Mouse (Mus musculus): ENCODE measurements around the gene Creb3l2. TPM values are rescaled to one million over a fixed set of nuclear protein-coding genes. Genes with fewer than 3 reads are reported as not detected.
"Not testable (repeated sequence)": the region's sequence is repeated elsewhere in the genome, so short reads cannot be mapped to it uniquely, and the experiment has no call there.

Gene Creb3l2
- polyA plus RNA-seq, 1 experiment from 2014 or later = 12.5 TPM

GRCm38 (mm10) chr6:37463517-37464482, 21.9 kb upstream of the Creb3l2 start:
- not testable (repeated sequence) for H3K27me3 ChIP-seq (replicated peaks; ENCODE audit: low read depth, poor library complexity, severe bottlenecking); H3K36me3 ChIP-seq (replicated peaks); H3K9me3 ChIP-seq; H3K4me1 ChIP-seq
- Histone ChIP-seq H3K27ac (replicated peaks) (peak overlapping the region; percentile 69; the same call in 1 of the 2 replicates), H3K4me3 (peak overlapping the region; percentile 55)
- WGBS = 3% methylated on average over 7 of the region's 25 CpGs
- DNase-seq (ENCODE audit: low spot score) = peak; percentile 72

GRCm38 (mm10) chr6:37460681-37461080, 18.7 kb upstream of the Creb3l2 start:
- no peak overlapping the region for H3K27ac ChIP-seq (replicated peaks)
- no peaks in the 10 kb centered on the region for H3K9me3 ChIP-seq
- no peaks in the 10 kb centered on the region for H3K36me3 ChIP-seq (replicated peaks)
- 90% methylated on average over 6 of the region's 6 CpGs for WGBS
- 0 out of 2 replicates have a peak, but pooled peaks cover 10% of the 10 kb centered on the region for H3K4me1 ChIP-seq
- no peaks in the 10 kb centered on the region for H3K27me3 ChIP-seq (replicated peaks; ENCODE audit: low read depth, poor library complexity, severe bottlenecking)
- H3K4me3 ChIP-seq = no peak overlapping the region
- no peak for DNase-seq (ENCODE audit: low spot score)

- H3K4me1 ChIP-seq; H3K4me3 ChIP-seq; H3K36me3 ChIP-seq (replicated peaks); H3K27me3 ChIP-seq (replicated peaks; ENCODE audit: low read depth, poor library complexity, severe bottlenecking); H3K27ac ChIP-seq (replicated peaks); H3K9me3 ChIP-seq; DNase-seq (ENCODE audit: low spot score): not testable (repeated sequence)
- 48% methylated on average over 9 of the region's 9 CpGs for WGBS
Measured at GRCm38 (mm10) chr6:37459656-37460055, 17.7 kb upstream of the Creb3l2 start.

- H3K36me3 ChIP-seq (replicated peaks) = no peaks in the 10 kb centered on the region
- DNase-seq (ENCODE audit: low spot score) = no peak
- WGBS = 48% methylated on average over 10 of the region's 10 CpGs
- no peak overlapping the region for H3K4me3 ChIP-seq
- H3K9me3 ChIP-seq = no peaks in the 10 kb centered on the region
- H3K27ac ChIP-seq (replicated peaks) = no peak overlapping the region
- 0 out of 2 replicates have a peak, but pooled peaks cover 3% of the 10 kb centered on the region for H3K4me1 ChIP-seq
- H3K27me3 ChIP-seq (replicated peaks; ENCODE audit: low read depth, poor library complexity, severe bottlenecking) = no peaks in the 10 kb centered on the region
Measured at GRCm38 (mm10) chr6:37457990-37458655, 16.2 kb upstream of the Creb3l2 start.

GRCm38 (mm10) chr6:37455540-37455939, 13.6 kb upstream of the Creb3l2 start:
- DNase-seq (ENCODE audit: low spot score) = no peak
- no peaks in the 10 kb centered on the region for H3K27me3 ChIP-seq (replicated peaks; ENCODE audit: low read depth, poor library complexity, severe bottlenecking)
- H3K27ac ChIP-seq (replicated peaks) = no peak overlapping the region
- H3K9me3 ChIP-seq = no peaks in the 10 kb centered on the region
- 0 out of 2 replicates have a peak, but pooled peaks cover 3% of the 10 kb centered on the region for H3K4me1 ChIP-seq
- WGBS = 75% methylated on average over 5 of the region's 5 CpGs
- no peak overlapping the region for H3K4me3 ChIP-seq
- no peaks in the 10 kb centered on the region for H3K36me3 ChIP-seq (replicated peaks)

GRCm38 (mm10) chr6:37453047-37453446, 11.1 kb upstream of the Creb3l2 start:
- Histone ChIP-seq H3K4me1 (0 out of 2 replicates have a peak, but pooled peaks cover 3% of the 10 kb centered on the region), H3K27ac (replicated peaks) (no peak overlapping the region), H3K4me3 (no peak overlapping the region), H3K36me3 (replicated peaks) (no peaks in the 10 kb centered on the region), H3K27me3 (replicated peaks; ENCODE audit: low read depth, poor library complexity, severe bottlenecking) (no peaks in the 10 kb centered on the region), H3K9me3 (no peaks in the 10 kb centered on the region)
- DNase-seq (ENCODE audit: low spot score) = no peak
- 86% methylated on average over 4 of the region's 4 CpGs for WGBS

GRCm38 (mm10) chr6:37451664-37452063, 9.7 kb upstream of the Creb3l2 start:
- 61% methylated on average over 4 of the region's 4 CpGs for WGBS
- Histone ChIP-seq H3K4me1 (no peaks in the 10 kb centered on the region), H3K4me3 (no peak overlapping the region), H3K27ac (replicated peaks) (no peak overlapping the region), H3K36me3 (replicated peaks) (no peaks in the 10 kb centered on the region), H3K27me3 (replicated peaks; ENCODE audit: low read depth, poor library complexity, severe bottlenecking) (no peaks in the 10 kb centered on the region), H3K9me3 (no peaks in the 10 kb centered on the region)
- DNase-seq (ENCODE audit: low spot score) = no peak

- Histone ChIP-seq H3K9me3 (no peaks in the 10 kb centered on the region), H3K27me3 (replicated peaks; ENCODE audit: low read depth, poor library complexity, severe bottlenecking) (no peaks in the 10 kb centered on the region), H3K27ac (replicated peaks) (0 out of 2 replicates have a peak overlapping the region, but pooled peaks have one; percentile 59), H3K36me3 (replicated peaks) (no peaks in the 10 kb centered on the region), H3K4me1 (0 out of 2 replicates have a peak, but pooled peaks cover 2% of the 10 kb centered on the region), H3K4me3 (no peak overlapping the region)
- WGBS = 25% methylated on average over 10 of the region's 10 CpGs
- peak; percentile 73 for DNase-seq (ENCODE audit: low spot score)
Measured at GRCm38 (mm10) chr6:37447704-37448466, 5.9 kb upstream of the Creb3l2 start.

GRCm38 (mm10) chr6:37442781-37443180, 835 bp upstream of the Creb3l2 start:
- no peaks in the 10 kb centered on the region for H3K27me3 ChIP-seq (replicated peaks; ENCODE audit: low read depth, poor library complexity, severe bottlenecking)
- DNase-seq (ENCODE audit: low spot score) = no peak
- H3K4me1 ChIP-seq = peaks cover 32% of the 10 kb centered on the region
- WGBS = 47% methylated on average over 4 of the region's 4 CpGs
- peak overlapping the region; percentile 90 for H3K27ac ChIP-seq (replicated peaks)
- no peaks in the 10 kb centered on the region for H3K9me3 ChIP-seq
- H3K4me3 ChIP-seq = peak overlapping the region; percentile 92
- H3K36me3 ChIP-seq (replicated peaks) = no peaks in the 10 kb centered on the region

GRCm38 (mm10) chr6:37441251-37442011, 515 bp downstream of the Creb3l2 start:
- Histone ChIP-seq H3K4me3 (peak overlapping the region; percentile 92), H3K27ac (replicated peaks) (peak overlapping the region; percentile 90), H3K36me3 (replicated peaks) (no peaks in the 10 kb centered on the region), H3K9me3 (no peaks in the 10 kb centered on the region), H3K27me3 (replicated peaks; ENCODE audit: low read depth, poor library complexity, severe bottlenecking) (no peaks in the 10 kb centered on the region), H3K4me1 (peaks cover 38% of the 10 kb centered on the region)
- 1% methylated on average over 40 of the region's 40 CpGs for whole genome bisulfite sequencing
- DNase-seq (ENCODE audit: low spot score) = peak; percentile 62

- Histone ChIP-seq H3K9me3 (no peaks in the 10 kb centered on the region), H3K27ac (replicated peaks) (peak overlapping the region; percentile 90), H3K4me1 (peaks cover 39% of the 10 kb centered on the region), H3K27me3 (replicated peaks; ENCODE audit: low read depth, poor library complexity, severe bottlenecking) (no peaks in the 10 kb centered on the region), H3K4me3 (peak overlapping the region; percentile 92), H3K36me3 (replicated peaks) (0 out of 2 replicates have a peak, but pooled peaks cover 2% of the 10 kb centered on the region)
- peak; percentile 57 for DNase-seq (ENCODE audit: low spot score)
- 6% methylated on average over 12 of the region's 12 CpGs for WGBS
Measured at GRCm38 (mm10) chr6:37440491-37441250, 1.3 kb downstream of the Creb3l2 start.

All from embryonic facial prominence, embryonic 10.5 days (tissue).